In the genomic region with DNA sequence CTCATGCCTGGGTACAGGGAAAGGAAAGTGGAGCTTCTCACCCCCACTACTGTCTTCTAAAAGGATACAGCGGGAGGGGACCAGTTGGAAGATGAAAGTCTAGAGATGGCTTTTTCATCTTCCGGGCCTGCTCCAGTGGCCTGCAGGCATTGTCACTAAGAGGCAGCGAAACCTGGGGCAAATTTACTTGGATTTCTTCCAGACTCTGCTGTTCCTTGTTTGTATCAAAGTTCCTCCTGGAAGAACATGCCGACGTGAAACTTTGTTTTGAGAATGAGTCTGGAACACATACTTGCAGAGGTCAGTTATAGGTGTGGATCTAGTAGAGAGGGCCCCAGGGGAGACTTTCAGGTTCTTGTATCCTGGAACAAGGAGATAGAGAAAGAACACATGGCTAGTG, we compare ENCODE assay signal across 18 mouse cellular contexts. TPM values are rescaled to one million over a fixed set of nuclear protein-coding genes. Genes with fewer than 3 reads are reported as not detected.
"Had no signal": no experiment of that assay in that cellular context is flagged by ENCODE, and none has a peak within 500 bp of the region (broad histone marks: within the 10 kb centered on the region; RNA-seq: fewer than 3 reads in every experiment).

No protein-coding gene starts in this region.

- H3K4me3 ChIP-seq: limb, embryonic 12.5 days; limb, embryonic 15.5 days; liver, embryonic 12.5 days; liver, embryonic 15.5 days had no signal

- H3K9ac ChIP-seq: limb, embryonic 12.5 days; limb, embryonic 15.5 days; liver, embryonic 12.5 days; liver, embryonic 15.5 days had no signal

- H3K9me3 ChIP-seq: limb, embryonic 12.5 days; limb, embryonic 15.5 days; liver, embryonic 12.5 days; liver, embryonic 15.5 days had no signal

- DNase-seq: left cerebral cortex, postnatal 4 days; lung, adult 2 months; lung, postnatal 14 days; lung, postnatal 4 days; midbrain, embryonic 14.5 days; thymus, adult 2 months; thymus, postnatal 14 days; thymus, postnatal 4 days had no signal

- H3K27me3 ChIP-seq: limb, embryonic 12.5 days; limb, embryonic 15.5 days; liver, embryonic 12.5 days; liver, embryonic 15.5 days had no signal

- H3K27ac ChIP-seq: limb, embryonic 12.5 days; limb, embryonic 15.5 days; liver, embryonic 12.5 days; liver, embryonic 15.5 days; stomach, postnatal 0 days had no signal

- H3K36me3 ChIP-seq: limb, embryonic 12.5 days; limb, embryonic 15.5 days; liver, embryonic 12.5 days; liver, embryonic 15.5 days had no signal

- ATAC-seq: inflammation-experienced regulatory T-cells, adult 6 months; intestine, embryonic 16.5 days; liver, embryonic 12.5 days had no signal

- H3K4me2 ChIP-seq: limb, embryonic 12.5 days; limb, embryonic 15.5 days; liver, embryonic 12.5 days; liver, embryonic 15.5 days; midbrain, embryonic 11.5 days had no signal

- H3K4me1 ChIP-seq: limb, embryonic 12.5 days; limb, embryonic 15.5 days; liver, embryonic 12.5 days; liver, embryonic 15.5 days had no signal

RNA-seq across cellular contexts. Expression of gene Gm9922, which starts 41.7 kb away (rescaled TPM):
- polyA plus RNA-seq: inflammation-experienced regulatory T-cells, adult 6 months; liver, embryonic 12.5 days; liver, embryonic 15.5 days; midbrain, embryonic 11.5 days; midbrain, embryonic 14.5 days; neural tube, embryonic 11.5 days; neural tube, embryonic 14.5 days had no signal
